Mouse (Mus musculus): ENCODE measurements around the gene 1300017J02Rik. TPM values are rescaled to one million over a fixed set of nuclear protein-coding genes. Genes with fewer than 3 reads are reported as not detected.

The 1300017J02Rik gene
- polyA plus RNA-seq, 1 experiment = 2.6 TPM

GRCm38 (mm10) chr9:103201561-103202260 lies 103.2 kb downstream of the 1300017J02Rik start, which contains the start of gene Srprb:
Gene Srprb (minus strand): TSS chr9:103202137.
- Histone ChIP-seq H3K4me1 (ENCODE audit: control insufficient read depth, insufficient read depth, low read length) (no peaks in the 10 kb centered on the region), H3K9ac (ENCODE audit: low read depth, poor library complexity, severe bottlenecking) (peak within 1 kb of the TSS; percentile 69), H3K9me3 (replicated peaks; ENCODE audit: control insufficient read depth, insufficient read depth, low read length, poor library complexity, severe bottlenecking) (no peaks in the 10 kb centered on the region; the same call in 1 of the 2 replicates), H3K27ac (ENCODE audit: insufficient read depth, low read length) (no peak within 1 kb of the TSS), H3K36me3 (ENCODE audit: control insufficient read depth, insufficient read depth, low read length, poor library complexity, severe bottlenecking) (peaks cover 15% of the 10 kb centered on the region), H3K27me3 (ENCODE audit: control insufficient read depth, insufficient read depth, low read length, poor library complexity, severe bottlenecking) (no peaks in the 10 kb centered on the region), H3K4me3 (ENCODE audit: low read depth, low read length) (peak within 1 kb of the TSS; percentile 87)
- TF ChIP-seq EP300 (IDR thresholded peaks at IDR 0.05; ENCODE audit: insufficient read depth, low read depth, low read length) = no peak
- TF ChIP-seq CTCF (IDR thresholded peaks at IDR 0.05; ENCODE audit: low read depth, low read length) = no peak

Other genes starting within 250 kb of the 1300017J02Rik start
- gene Rab6b, start 193.3 kb downstream of the 1300017J02Rik start, polyA plus RNA-seq (2011; ENCODE audit: insufficient read depth, insufficient read length, low read depth, missing spikeins) = 23.3 and 24.0 TPM in 2 replicates
- 26.4 and 26.8 TPM in 2 replicates for gene Srprb, start 102.9 kb downstream of the 1300017J02Rik start, polyA plus RNA-seq (2011; ENCODE audit: insufficient read depth, insufficient read length, low read depth, missing spikeins)
- gene Gm20425, start 74.8 kb downstream of the 1300017J02Rik start, polyA plus RNA-seq (2011; ENCODE audit: insufficient read depth, insufficient read length, low read depth, missing spikeins) = 0.73 and 1.3 TPM in 2 replicates
- gene Trf, start 74.6 kb downstream of the 1300017J02Rik start, polyA plus RNA-seq (2011; ENCODE audit: insufficient read depth, insufficient read length, low read depth, missing spikeins) = 2.1 and 2.2 TPM in 2 replicates
- 163 and 200 TPM in 2 replicates for gene Topbp1, start 133 bp upstream of the 1300017J02Rik start, polyA plus RNA-seq (2011; ENCODE audit: insufficient read depth, insufficient read length, low read depth, missing spikeins)
- gene Cdv3, start 60.8 kb upstream of the 1300017J02Rik start, polyA plus RNA-seq (2011; ENCODE audit: insufficient read depth, insufficient read length, low read depth, missing spikeins) = 348 and 354 TPM in 2 replicates
- not detected in 2 replicates for gene Bfsp2, start 175.3 kb upstream of the 1300017J02Rik start, polyA plus RNA-seq (2011; ENCODE audit: insufficient read depth, insufficient read length, low read depth, missing spikeins)

All from ES-Bruce4 (cell line).